Comparison of ENCODE assay signal across 26 mouse cellular contexts in genomic region chr7:92363800-92364199, GRCm38 (mm10).
"Had no signal": no experiment of that assay in that cellular context is flagged by ENCODE, and none has a peak within 500 bp of the region (broad histone marks: within the 10 kb centered on the region; RNA-seq: fewer than 3 reads in every experiment).

No protein-coding gene starts in this region.

- H3K36me3 ChIP-seq: heart, embryonic 13.5 days; heart, embryonic 15.5 days; hindbrain, embryonic 13.5 days; hindbrain, embryonic 15.5 days; kidney, embryonic 15.5 days; limb, embryonic 12.5 days; limb, embryonic 15.5 days; liver, embryonic 12.5 days had no signal

- H3K9me3 ChIP-seq: heart, embryonic 13.5 days; heart, embryonic 15.5 days; hindbrain, embryonic 13.5 days; hindbrain, embryonic 15.5 days; kidney, embryonic 15.5 days; limb, embryonic 12.5 days; limb, embryonic 15.5 days; liver, embryonic 12.5 days had no signal

- H3K27me3 ChIP-seq: heart, embryonic 13.5 days; heart, embryonic 15.5 days; hindbrain, embryonic 13.5 days; hindbrain, embryonic 15.5 days; kidney, embryonic 15.5 days; limb, embryonic 12.5 days; limb, embryonic 15.5 days; liver, embryonic 12.5 days had no signal

- H3K27ac ChIP-seq: gastrocnemius, adult 2 months; heart, embryonic 13.5 days; heart, embryonic 15.5 days; hindbrain, embryonic 13.5 days; hindbrain, embryonic 15.5 days; hindbrain, postnatal 0 days; kidney, embryonic 15.5 days; kidney, postnatal 0 days; layer of hippocampus, adult 2 months; left cerebral cortex, adult 2 months; limb, embryonic 15.5 days; liver, embryonic 12.5 days; liver, embryonic 14.5 days had no signal

- ATAC-seq: hindbrain, postnatal 0 days; intestine, embryonic 16.5 days; liver, embryonic 12.5 days had no signal

- H3K9ac ChIP-seq: heart, embryonic 13.5 days; heart, embryonic 15.5 days; hindbrain, embryonic 13.5 days; hindbrain, embryonic 15.5 days; kidney, embryonic 15.5 days; limb, embryonic 12.5 days; limb, embryonic 15.5 days; liver, embryonic 12.5 days; liver, embryonic 14.5 days had no signal

- H3K4me2 ChIP-seq: heart, embryonic 11.5 days; heart, embryonic 13.5 days; heart, embryonic 15.5 days; hindbrain, embryonic 13.5 days; hindbrain, embryonic 15.5 days; kidney, embryonic 15.5 days; limb, embryonic 12.5 days; limb, embryonic 15.5 days; liver, embryonic 12.5 days had no signal

- DNase-seq: gastrocnemius, adult 2 months; gastrocnemius, postnatal 10 days; gastrocnemius, postnatal 25 days; heart, adult 18-20 months; heart, postnatal 14 days; heart, postnatal 36 days; kidney, adult 11 months; kidney, adult 2 months; kidney, adult 9 months; kidney, postnatal 14 days; kidney, postnatal 36 days had no signal

- H3K4me3 ChIP-seq: gastrocnemius, adult 2 months; heart, embryonic 13.5 days; heart, embryonic 15.5 days; hindbrain, embryonic 13.5 days; hindbrain, embryonic 15.5 days; kidney, embryonic 15.5 days; layer of hippocampus, adult 2 months; left cerebral cortex, adult 2 months; limb, embryonic 12.5 days; limb, embryonic 15.5 days; liver, embryonic 12.5 days had no signal

- H3K4me1 ChIP-seq: heart, embryonic 13.5 days; heart, embryonic 15.5 days; hindbrain, embryonic 13.5 days; kidney, embryonic 15.5 days; liver, embryonic 12.5 days had no signal
